Mouse (Mus musculus): ENCODE data around the gene Prr15. TPM values are rescaled to one million over a fixed set of nuclear protein-coding genes. Genes with fewer than 3 reads are reported as not detected.

The Prr15 gene
- total RNA-seq, 2 experiments from 2014 or later, result 1.7 to 2.2 TPM

Other genes with a start within 250 kb of the Prr15 start
- gene Wipf3, start 103.8 kb downstream of the Prr15 start, total RNA-seq (2021), result 10 to 100 TPM; 37.7 to 40.2 TPM
- gene Scrn1, start 240.7 kb downstream of the Prr15 start, total RNA-seq (2021), result 10 to 100 TPM; 10.3 to 13.0 TPM